Mouse (Mus musculus) cerebellum, adult 2 months (tissue): ENCODE data around the gene Zfp644. TPM values are rescaled to one million over a fixed set of nuclear protein-coding genes. Genes with fewer than 3 reads are reported as not detected.

Source experiments
- DNase-seq, 2 experiments: peaks; one replicate each; pipeline ENCODE4 v3.0.0; 2021
- H3K27ac ChIP-seq: fragments of 200-500 bp; 2 replicates; pipeline ENCODE4 v1.5.1; 2012; ENCODE audit warnings: low read length, control low read depth, inconsistent platforms; ENCODE audit not compliant: insufficient read depth
- H3K27me3 ChIP-seq: fragments of 200-500 bp; 2 replicates; pipeline ENCODE4 v1.6.1; 2012; ENCODE audit warnings: inconsistent platforms, mild to moderate bottlenecking, low read length, moderate library complexity; ENCODE audit not compliant: control insufficient read depth, insufficient read depth
- H3K4me1 ChIP-seq: fragments of 200-500 bp; 2 replicates; pipeline ENCODE4 v1.6.1; 2011; ENCODE audit warnings: low read length; ENCODE audit not compliant: control insufficient read depth, insufficient read depth
- H3K4me3 ChIP-seq: fragments of 200-500 bp; replicated peaks from 2 replicates; pipeline ENCODE3; 2011; ENCODE audit warnings: mild to moderate bottlenecking, low read depth, low read length, control low read depth; ENCODE audit not compliant: insufficient read depth
- CTCF ChIP-seq: fragments of 200-500 bp; IDR thresholded peaks from 2 replicates; pipeline ENCODE4 v1.5.1; 2011; ENCODE audit warnings: low read depth, mild to moderate bottlenecking, control low read depth, low read length, moderate library complexity, borderline replicate concordance; ENCODE audit not compliant: insufficient read depth
- POLR2A ChIP-seq: fragments of 200-500 bp; IDR thresholded peaks from 2 replicates; pipeline ENCODE4 v1.6.1; 2011; ENCODE audit warnings: low read length, control low read depth, borderline replicate concordance; ENCODE audit not compliant: insufficient read depth
- WGBS: fragments of 180-500 bp; shearing (Covaris S2); methylation state at CpG from one replicate; pipeline ENCODE4 v1.1.7; 2018; 5-methylcytosine and 5-hydroxymethylcytosine counted together
- polyA plus RNA-seq: library from polyadenylated mRNA; depleted of rRNA; stranded (reverse); fragments of >200 nt; gene quantifications from 2 replicates; pipeline ENCODE4 v1.2.3, GENCODE M21; 2012

Zfp644 gene
- polyA plus RNA-seq, 1 experiment, result 42.2 TPM

GRCm38 (mm10) chr5:106709388-106710084, 12.4 kb upstream of the Zfp644 start:
- TF ChIP-seq CTCF (no peak), POLR2A (no peak)
- no peak for DNase-seq
- 65% methylated on average over 11 of the region's 11 CpGs for WGBS
- Histone ChIP-seq H3K27ac (no peak overlapping the region), H3K4me3 (no peak overlapping the region), H3K27me3 (no peaks in the 10 kb centered on the region), H3K4me1 (no peaks in the 10 kb centered on the region)

DNA sequence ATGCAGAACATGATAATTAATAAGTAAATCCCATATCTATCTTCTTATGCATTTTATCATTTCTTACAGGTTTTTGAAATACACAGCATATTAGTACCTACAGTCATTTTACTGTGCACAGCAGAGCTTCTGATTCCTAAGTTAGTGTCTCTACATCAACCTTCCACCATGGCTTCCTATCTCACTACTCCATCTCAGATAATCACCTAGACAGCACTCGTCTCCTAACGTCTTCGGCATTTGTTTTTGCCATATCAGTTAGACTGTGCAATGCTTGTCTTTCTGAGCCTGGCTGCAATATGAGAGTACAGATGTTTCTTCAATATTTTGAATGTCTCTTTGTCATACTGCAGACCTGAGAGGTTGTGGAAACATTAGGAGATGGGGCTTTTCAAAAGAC, 9.3 kb upstream of the Zfp644 start:
- Histone ChIP-seq H3K4me1 (no peaks in the 10 kb centered on the region), H3K27ac (no peak overlapping the region), H3K4me3 (no peak overlapping the region), H3K27me3 (no peaks in the 10 kb centered on the region)
- WGBS, result 91% methylated on average over 3 of the region's 3 CpGs
- TF ChIP-seq CTCF (no peak), POLR2A (no peak)
- DNase-seq, result no peak

- 59% methylated on average over 5 of the region's 5 CpGs for whole genome bisulfite sequencing
- no peak overlapping the region for H3K4me3 ChIP-seq
- no peak overlapping the region for H3K27ac ChIP-seq
- no peak for TF ChIP-seq CTCF
- no peak for TF ChIP-seq POLR2A
- DNase-seq, result no peak
- H3K4me1 ChIP-seq, result no peaks in the 10 kb centered on the region
- H3K27me3 ChIP-seq, result no peaks in the 10 kb centered on the region
Observed at GRCm38 (mm10) chr5:106705162-106705561, 8.1 kb upstream of the Zfp644 start.

GRCm38 (mm10) chr5:106695681-106696395, 1.2 kb downstream of the Zfp644 start:
- Histone ChIP-seq H3K4me3 (peak overlapping the region; percentile 70), H3K27ac (peak overlapping the region; percentile 87), H3K4me1 (peaks cover 7% of the 10 kb centered on the region; the same call in 1 of the 2 replicates), H3K27me3 (no peaks in the 10 kb centered on the region)
- TF ChIP-seq POLR2A, result no peak
- no peak for TF ChIP-seq CTCF
- DNase-seq, result no peak
- under 1% methylated on average over 63 of the region's 63 CpGs for whole genome bisulfite sequencing

DNA sequence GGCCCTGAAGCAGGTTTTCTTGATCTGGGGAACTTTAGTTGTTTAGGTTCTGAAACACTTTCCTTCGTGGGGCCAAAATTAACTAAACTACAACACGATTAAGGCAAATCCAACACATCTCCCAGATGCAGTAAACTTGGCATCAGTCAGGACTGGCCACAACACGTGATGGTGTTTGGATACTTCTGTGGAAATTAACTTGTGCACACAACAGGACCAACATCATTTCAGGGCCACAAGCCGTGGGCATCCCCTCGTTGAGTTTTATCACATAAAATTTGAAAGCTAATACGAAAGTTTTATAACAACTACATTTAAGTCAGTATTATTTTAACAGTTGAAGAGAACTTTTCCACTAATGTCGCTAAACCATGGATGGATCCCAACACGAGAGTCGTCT, 1.9 kb downstream of the Zfp644 start:
- no peaks in the 10 kb centered on the region for H3K27me3 ChIP-seq
- peaks cover 10% of the 10 kb centered on the region; the same call in 1 of the 2 replicates for H3K4me1 ChIP-seq
- TF ChIP-seq CTCF (no peak), POLR2A (no peak)
- 10% methylated on average over 9 of the region's 9 CpGs for WGBS
- no peak overlapping the region for H3K27ac ChIP-seq
- peak overlapping the region; percentile 70 for H3K4me3 ChIP-seq
- DNase-seq, result no peak

- Histone ChIP-seq H3K27me3 (no peaks in the 10 kb centered on the region), H3K4me3 (no peak overlapping the region), H3K27ac (no peak overlapping the region), H3K4me1 (peaks cover 10% of the 10 kb centered on the region; the same call in 1 of the 2 replicates)
- TF ChIP-seq POLR2A (no peak), CTCF (no peak)
- 91% methylated on average over 1 of the region's 1 CpGs for WGBS
- DNase-seq, result no peak
Observed at GRCm38 (mm10) chr5:106694683-106695082, 2.4 kb downstream of the Zfp644 start.

- WGBS, result 79% methylated on average over 4 of the region's 4 CpGs
- H3K4me3 ChIP-seq, result no peak overlapping the region
- peak in 1 of 2 experiments; percentile 15 for DNase-seq
- H3K4me1 ChIP-seq, result peaks cover 10% of the 10 kb centered on the region; the same call in 1 of the 2 replicates
- no peak; the same call in 1 of the 2 replicates for TF ChIP-seq CTCF
- no peak for TF ChIP-seq POLR2A
- H3K27ac ChIP-seq, result no peak overlapping the region
- no peaks in the 10 kb centered on the region for H3K27me3 ChIP-seq
Observed at GRCm38 (mm10) chr5:106693034-106693433, 4.1 kb downstream of the Zfp644 start.

DNA sequence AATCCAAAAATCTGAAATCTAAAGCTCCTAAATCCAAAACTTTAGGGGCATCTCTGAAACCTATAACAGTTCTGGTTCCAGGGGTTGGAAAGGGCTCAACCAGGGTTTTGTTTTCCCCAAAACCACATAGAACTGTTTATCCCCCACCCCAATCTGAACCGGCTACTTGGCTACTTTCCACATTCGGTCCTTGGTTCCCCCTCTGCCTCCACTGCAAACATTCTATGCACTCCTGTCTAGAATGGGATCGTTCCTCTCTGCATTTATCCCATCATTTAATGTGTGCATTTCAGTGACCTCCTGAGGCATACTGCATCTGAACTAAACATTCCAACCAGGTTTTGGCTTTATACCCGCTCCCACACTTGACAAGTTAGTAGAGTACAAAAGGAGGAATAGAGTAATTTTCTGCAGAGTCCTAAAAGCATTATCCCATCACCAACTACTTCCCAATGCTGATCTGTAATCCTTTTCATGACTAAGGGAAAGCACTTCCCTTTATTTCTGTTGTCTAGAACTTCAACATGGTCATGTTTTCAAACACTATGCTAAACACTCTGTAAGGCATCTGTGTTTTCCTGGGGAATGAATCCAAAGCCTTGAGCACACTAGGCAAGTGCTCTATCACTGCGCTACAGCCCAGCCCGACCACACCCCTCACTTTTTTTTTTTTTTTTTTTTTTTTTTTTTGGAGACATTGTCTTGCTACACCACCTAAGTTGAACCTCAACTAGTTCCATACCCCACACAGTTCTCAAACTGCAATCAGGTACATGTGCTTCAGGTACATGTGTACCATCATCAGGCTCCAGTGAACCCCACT, 16.2 kb downstream of the Zfp644 start:
- H3K4me3 ChIP-seq, result no peak overlapping the region
- WGBS, result 93% methylated on average over 6 of the region's 6 CpGs
- H3K4me1 ChIP-seq, result no peaks in the 10 kb centered on the region
- DNase-seq, result no peak
- no peaks in the 10 kb centered on the region for H3K27me3 ChIP-seq
- H3K27ac ChIP-seq, result no peak overlapping the region
- TF ChIP-seq POLR2A (no peak), CTCF (no peak)
